Mouse (Mus musculus): Measurements from ENCODE around the gene 2200002D01Rik. TPM values are rescaled to one million over a fixed set of nuclear protein-coding genes. Genes with fewer than 3 reads are reported as not detected.

Gene 2200002D01Rik
- polyA plus RNA-seq, 1 experiment from 2014 or later, result 1.6 TPM

GRCm38 (mm10) chr7:29281201-29282073 lies 33.2 kb upstream of the 2200002D01Rik start, which contains the start of gene Spint2:
Spint2 (minus strand) TSS chr7:29281912.
- peaks cover 7% of the 10 kb centered on the region for H3K4me1 ChIP-seq (ENCODE audit: control insufficient read depth, insufficient read depth, low read length)
- ATAC-seq (ENCODE audit: insufficient read depth, low FRiP score, low TSS enrichment) (no peak; the same call in 1 of the 2 replicates), DNase-seq (ENCODE audit: low spot score) (peak; percentile 63)
- H3K4me2 ChIP-seq (ENCODE audit: low read depth), result peak within 1 kb of the TSS; percentile 99
- H3K9ac ChIP-seq (ENCODE audit: low read length), result peak within 1 kb of the TSS; percentile 64
- under 1% methylated on average over 80 of the region's 80 CpGs for WGBS
- H3K4me3 ChIP-seq (ENCODE audit: low read depth, low read length), result peak within 1 kb of the TSS; percentile 49
- H3K27ac ChIP-seq (ENCODE audit: low read depth, low read length), result no peak within 1 kb of the TSS
- H3K9me3 ChIP-seq (ENCODE audit: control insufficient read depth, low read length), result no peaks in the 10 kb centered on the region
- H3K27me3 ChIP-seq (ENCODE audit: control insufficient read depth, insufficient read depth, low read length), result peaks cover 22% of the 10 kb centered on the region
- H3K36me3 ChIP-seq (ENCODE audit: control insufficient read depth, insufficient read depth, low read length), result no peaks in the 10 kb centered on the region

- no peaks in the 10 kb centered on the region for H3K9me3 ChIP-seq (ENCODE audit: control insufficient read depth, low read length)
- peaks cover 22% of the 10 kb centered on the region for H3K27me3 ChIP-seq (ENCODE audit: control insufficient read depth, insufficient read depth, low read length)
- peak overlapping the region; percentile 49 for H3K4me3 ChIP-seq (ENCODE audit: low read depth, low read length)
- H3K9ac ChIP-seq (ENCODE audit: low read length), result no peak overlapping the region
- DNase-seq (ENCODE audit: low spot score) (no peak), ATAC-seq (ENCODE audit: insufficient read depth, low FRiP score, low TSS enrichment) (no peak)
- 13% methylated on average over 13 of the region's 13 CpGs for WGBS
- no peaks in the 10 kb centered on the region for H3K36me3 ChIP-seq (ENCODE audit: control insufficient read depth, insufficient read depth, low read length)
- peak overlapping the region; percentile 99 for H3K4me2 ChIP-seq (ENCODE audit: low read depth)
- H3K27ac ChIP-seq (ENCODE audit: low read depth, low read length), result no peak overlapping the region
- H3K4me1 ChIP-seq (ENCODE audit: control insufficient read depth, insufficient read depth, low read length), result peaks cover 7% of the 10 kb centered on the region
Observed at GRCm38 (mm10) chr7:29280801-29281200, 32.5 kb upstream of the 2200002D01Rik start.

GRCm38 (mm10) chr7:29279924-29280323 lies 31.7 kb upstream of the 2200002D01Rik start:
- DNase-seq (ENCODE audit: low spot score), result no peak
- no peak for ATAC-seq (ENCODE audit: insufficient read depth, low FRiP score, low TSS enrichment)
- peaks cover 7% of the 10 kb centered on the region for H3K4me1 ChIP-seq (ENCODE audit: control insufficient read depth, insufficient read depth, low read length)
- H3K9me3 ChIP-seq (ENCODE audit: control insufficient read depth, low read length), result no peaks in the 10 kb centered on the region
- H3K27ac ChIP-seq (ENCODE audit: low read depth, low read length), result no peak overlapping the region
- peaks cover 22% of the 10 kb centered on the region for H3K27me3 ChIP-seq (ENCODE audit: control insufficient read depth, insufficient read depth, low read length)
- no peak overlapping the region for H3K9ac ChIP-seq (ENCODE audit: low read length)
- no peak overlapping the region for H3K4me2 ChIP-seq (ENCODE audit: low read depth)
- H3K36me3 ChIP-seq (ENCODE audit: control insufficient read depth, insufficient read depth, low read length), result no peaks in the 10 kb centered on the region
- 88% methylated on average over 8 of the region's 8 CpGs for WGBS
- no peak overlapping the region for H3K4me3 ChIP-seq (ENCODE audit: low read depth, low read length)

DNA sequence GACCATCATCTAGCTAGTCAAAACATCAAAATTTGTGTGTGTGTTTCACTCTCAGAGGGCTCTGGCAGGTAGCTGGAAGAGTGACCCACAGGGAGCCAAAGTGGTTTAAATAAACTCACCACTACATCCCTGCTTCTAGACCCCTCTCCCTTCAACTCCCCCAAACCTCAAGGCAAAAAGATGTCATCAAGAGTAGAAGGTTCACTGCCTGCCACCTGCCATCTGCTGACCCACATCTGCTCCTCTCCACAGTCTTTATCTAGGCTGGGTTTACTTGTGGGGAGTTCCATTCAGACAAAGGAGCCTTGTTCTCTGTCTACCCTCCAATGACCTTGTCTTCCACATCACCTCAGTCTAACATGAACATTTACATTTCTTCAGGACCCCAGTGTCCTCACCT lies 31.0 kb upstream of the 2200002D01Rik start:
- Histone ChIP-seq H3K4me1 (ENCODE audit: control insufficient read depth, insufficient read depth, low read length) (peaks cover 7% of the 10 kb centered on the region), H3K36me3 (ENCODE audit: control insufficient read depth, insufficient read depth, low read length) (no peaks in the 10 kb centered on the region), H3K4me3 (ENCODE audit: low read depth, low read length) (no peak overlapping the region), H3K9ac (ENCODE audit: low read length) (no peak overlapping the region), H3K9me3 (ENCODE audit: control insufficient read depth, low read length) (no peaks in the 10 kb centered on the region), H3K27me3 (ENCODE audit: control insufficient read depth, insufficient read depth, low read length) (peaks cover 22% of the 10 kb centered on the region), H3K4me2 (ENCODE audit: low read depth) (no peak overlapping the region), H3K27ac (ENCODE audit: low read depth, low read length) (no peak overlapping the region)
- DNase-seq (ENCODE audit: low spot score) (no peak), ATAC-seq (ENCODE audit: insufficient read depth, low FRiP score, low TSS enrichment) (no peak)

DNA sequence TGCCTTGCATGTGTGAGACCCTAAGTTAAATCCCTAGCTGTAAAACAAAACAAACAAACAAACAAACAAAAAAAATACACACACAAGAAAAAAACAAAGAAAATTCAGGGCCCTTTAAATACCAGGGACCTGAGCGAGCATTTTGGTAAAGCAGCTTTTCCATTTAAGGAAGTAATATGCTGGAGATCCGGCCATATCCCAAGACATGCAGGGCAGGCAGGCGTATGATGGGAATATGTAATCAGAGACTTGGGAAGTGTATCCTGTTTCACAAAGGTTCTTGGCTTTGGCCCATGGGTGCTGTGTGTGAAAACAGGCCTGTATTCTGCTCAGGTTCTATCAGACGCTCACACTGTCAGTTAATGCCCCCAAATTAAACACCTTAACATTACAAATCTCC lies 29.2 kb upstream of the 2200002D01Rik start:
- Histone ChIP-seq H3K4me2 (ENCODE audit: low read depth) (no peak overlapping the region), H3K27me3 (ENCODE audit: control insufficient read depth, insufficient read depth, low read length) (peaks cover 18% of the 10 kb centered on the region), H3K4me1 (ENCODE audit: control insufficient read depth, insufficient read depth, low read length) (peaks cover 7% of the 10 kb centered on the region), H3K27ac (ENCODE audit: low read depth, low read length) (no peak overlapping the region), H3K36me3 (ENCODE audit: control insufficient read depth, insufficient read depth, low read length) (no peaks in the 10 kb centered on the region), H3K4me3 (ENCODE audit: low read depth, low read length) (no peak overlapping the region), H3K9ac (ENCODE audit: low read length) (no peak overlapping the region), H3K9me3 (ENCODE audit: control insufficient read depth, low read length) (no peaks in the 10 kb centered on the region)
- DNase-seq (ENCODE audit: low spot score) (no peak), ATAC-seq (ENCODE audit: insufficient read depth, low FRiP score, low TSS enrichment) (no peak)
- WGBS, result 89% methylated on average over 4 of the region's 4 CpGs

GRCm38 (mm10) chr7:29276715-29277114 lies 28.4 kb upstream of the 2200002D01Rik start:
- Histone ChIP-seq H3K36me3 (ENCODE audit: control insufficient read depth, insufficient read depth, low read length) (no peaks in the 10 kb centered on the region), H3K9ac (ENCODE audit: low read length) (no peak overlapping the region), H3K4me2 (ENCODE audit: low read depth) (no peak overlapping the region), H3K4me3 (ENCODE audit: low read depth, low read length) (no peak overlapping the region), H3K9me3 (ENCODE audit: control insufficient read depth, low read length) (no peaks in the 10 kb centered on the region), H3K27me3 (ENCODE audit: control insufficient read depth, insufficient read depth, low read length) (peaks cover 10% of the 10 kb centered on the region), H3K27ac (ENCODE audit: low read depth, low read length) (no peak overlapping the region), H3K4me1 (ENCODE audit: control insufficient read depth, insufficient read depth, low read length) (peaks cover 4% of the 10 kb centered on the region)
- ATAC-seq (ENCODE audit: insufficient read depth, low FRiP score, low TSS enrichment) (no peak), DNase-seq (ENCODE audit: low spot score) (no peak)
- 86% methylated on average over 5 of the region's 5 CpGs for WGBS

DNA sequence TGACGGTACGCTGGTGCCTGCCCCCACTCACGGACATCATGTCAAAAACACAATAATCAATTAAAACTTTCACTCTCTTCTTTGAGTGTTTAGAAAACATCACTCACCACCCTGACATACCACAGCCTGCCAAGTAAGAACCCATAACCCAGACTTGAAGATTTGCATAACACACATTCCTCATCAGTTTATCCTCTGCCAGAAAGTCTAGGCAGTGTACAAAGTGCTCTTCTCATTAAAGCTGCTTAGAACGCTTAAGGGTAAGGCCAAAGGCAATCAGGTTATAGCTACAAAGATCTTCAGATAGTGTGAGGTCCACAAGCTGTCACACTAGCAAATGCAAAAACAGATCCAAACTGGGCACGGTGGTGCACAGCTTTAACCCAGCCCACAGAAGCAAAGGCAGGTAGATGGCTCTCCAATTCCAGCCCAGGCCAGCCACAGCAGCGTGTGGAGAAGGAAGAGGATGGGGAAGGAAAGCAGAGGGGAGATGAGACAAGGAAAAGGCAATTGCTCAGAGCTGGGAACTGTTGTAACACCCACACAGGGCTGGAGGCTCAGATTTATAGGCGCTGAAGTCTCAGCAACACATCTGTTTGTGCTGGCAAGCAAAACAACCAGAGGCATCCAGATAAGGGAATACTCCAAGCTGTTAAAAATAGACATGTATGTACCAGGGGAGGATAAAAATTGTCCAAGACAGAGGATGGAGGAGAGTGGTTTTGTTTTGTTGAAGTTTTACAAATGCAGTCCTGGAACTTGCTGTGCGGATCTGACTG lies 23.6 kb upstream of the 2200002D01Rik start:
- Histone ChIP-seq H3K4me1 (ENCODE audit: control insufficient read depth, insufficient read depth, low read length) (no peaks in the 10 kb centered on the region), H3K9me3 (ENCODE audit: control insufficient read depth, low read length) (no peaks in the 10 kb centered on the region), H3K4me3 (ENCODE audit: low read depth, low read length) (no peak overlapping the region), H3K27me3 (ENCODE audit: control insufficient read depth, insufficient read depth, low read length) (no peaks in the 10 kb centered on the region), H3K36me3 (ENCODE audit: control insufficient read depth, insufficient read depth, low read length) (no peaks in the 10 kb centered on the region), H3K27ac (ENCODE audit: low read depth, low read length) (no peak overlapping the region), H3K9ac (ENCODE audit: low read length) (no peak overlapping the region), H3K4me2 (ENCODE audit: low read depth) (no peak overlapping the region)
- no peak for ATAC-seq (ENCODE audit: insufficient read depth, low FRiP score, low TSS enrichment)
- 79% methylated on average over 8 of the region's 8 CpGs for WGBS
- no peak for DNase-seq (ENCODE audit: low spot score)

DNA sequence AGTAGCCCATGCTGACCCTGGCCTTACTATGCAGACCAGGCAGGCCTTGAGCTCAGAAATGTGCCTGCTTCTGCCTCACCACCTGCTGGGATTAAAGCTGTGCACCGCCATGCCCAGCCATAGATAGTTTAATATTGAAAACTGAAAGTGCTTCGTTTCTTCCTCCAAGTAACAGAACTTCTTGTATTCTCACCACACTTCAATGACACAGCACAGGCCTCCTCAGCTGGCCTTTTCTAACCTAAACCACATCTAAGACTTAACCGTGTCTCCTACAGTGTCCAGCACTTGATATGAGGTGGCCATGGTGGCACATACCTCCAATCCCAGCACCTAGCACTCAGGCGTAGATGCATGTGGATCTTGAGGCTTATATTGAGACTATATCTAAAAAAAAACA lies 22.2 kb upstream of the 2200002D01Rik start:
- H3K9me3 ChIP-seq (ENCODE audit: control insufficient read depth, low read length), result no peaks in the 10 kb centered on the region
- H3K4me2 ChIP-seq (ENCODE audit: low read depth), result no peak overlapping the region
- no peaks in the 10 kb centered on the region for H3K4me1 ChIP-seq (ENCODE audit: control insufficient read depth, insufficient read depth, low read length)
- H3K9ac ChIP-seq (ENCODE audit: low read length), result no peak overlapping the region
- DNase-seq (ENCODE audit: low spot score) (no peak), ATAC-seq (ENCODE audit: insufficient read depth, low FRiP score, low TSS enrichment) (no peak)
- H3K36me3 ChIP-seq (ENCODE audit: control insufficient read depth, insufficient read depth, low read length), result no peaks in the 10 kb centered on the region
- WGBS, result 89% methylated on average over 4 of the region's 4 CpGs
- H3K27me3 ChIP-seq (ENCODE audit: control insufficient read depth, insufficient read depth, low read length), result no peaks in the 10 kb centered on the region
- H3K4me3 ChIP-seq (ENCODE audit: low read depth, low read length), result no peak overlapping the region
- no peak overlapping the region for H3K27ac ChIP-seq (ENCODE audit: low read depth, low read length)

All from neural tube, embryonic 11.5 days (tissue).